Mouse (Mus musculus) frontal cortex, postnatal 10 days (tissue): ENCODE results near the gene Neu2.

Source experiments
- DNase-seq, 2 experiments: peaks; one replicate each; pipeline ENCODE4 v3.0.0; 2022; ENCODE audit warnings: low spot score in 2 of 2, mixed read lengths in 1 of 2

The Neu2 gene

DNA sequence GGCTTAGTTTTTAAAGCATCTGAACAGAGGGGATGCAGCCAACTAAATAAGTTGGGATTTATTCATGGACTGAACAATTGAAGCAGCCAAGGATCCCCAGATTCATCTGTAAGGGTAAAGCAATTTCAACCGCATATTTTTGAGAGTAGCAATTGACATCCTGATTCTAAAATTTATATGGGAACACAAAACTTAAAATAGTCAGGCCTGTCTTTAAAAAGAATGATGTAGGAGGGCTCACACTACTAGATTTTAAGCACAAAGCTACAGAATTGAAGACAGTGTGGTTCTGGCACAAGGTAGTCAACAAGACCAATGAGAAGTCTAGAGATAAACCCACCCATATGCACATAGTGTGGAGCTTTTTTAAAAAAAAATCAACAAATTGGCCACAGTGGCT lies 27.3 kb downstream of the Neu2 start:
- no peak for DNase-seq

DNA sequence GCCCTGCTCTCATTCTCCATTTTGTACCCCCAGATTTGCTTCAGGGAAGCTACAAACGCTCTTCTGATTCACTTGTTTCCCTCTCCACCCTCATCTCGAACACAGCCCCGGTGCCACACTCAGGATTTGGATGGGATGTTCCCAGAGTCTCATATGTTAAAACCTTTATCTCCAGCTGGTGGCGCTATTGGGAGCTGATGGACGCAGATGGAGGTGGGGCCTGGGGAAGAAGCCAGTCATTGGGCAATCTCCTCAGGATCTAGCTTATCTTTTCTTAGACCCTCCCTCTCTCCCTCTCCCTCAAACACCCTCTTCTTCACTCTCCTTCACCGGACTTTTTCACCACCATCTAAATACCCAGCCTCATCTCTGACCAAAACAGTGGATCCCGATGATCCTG lies 31.9 kb downstream of the Neu2 start:
- no peak for DNase-seq

DNA sequence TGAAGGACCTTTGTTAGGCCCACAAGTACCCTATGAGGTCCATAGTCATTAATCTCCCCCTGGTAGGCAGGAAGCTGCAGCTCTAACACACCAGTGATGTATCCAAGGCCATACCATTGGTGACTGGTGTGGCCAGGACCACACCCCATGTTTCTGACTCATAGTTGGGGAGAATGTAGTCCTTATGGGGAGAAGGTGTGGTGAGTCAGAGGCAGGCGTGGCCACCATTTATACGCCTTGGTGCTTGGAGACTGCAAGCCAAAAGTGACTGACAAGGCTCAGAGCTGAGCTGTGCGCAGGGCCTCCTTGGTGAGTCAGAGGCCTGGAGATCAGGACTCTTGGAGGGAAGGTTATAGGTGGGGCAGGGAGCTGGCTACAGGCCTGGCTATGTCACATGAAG lies 41.3 kb downstream of the Neu2 start:
- no peak for DNase-seq

DNA sequence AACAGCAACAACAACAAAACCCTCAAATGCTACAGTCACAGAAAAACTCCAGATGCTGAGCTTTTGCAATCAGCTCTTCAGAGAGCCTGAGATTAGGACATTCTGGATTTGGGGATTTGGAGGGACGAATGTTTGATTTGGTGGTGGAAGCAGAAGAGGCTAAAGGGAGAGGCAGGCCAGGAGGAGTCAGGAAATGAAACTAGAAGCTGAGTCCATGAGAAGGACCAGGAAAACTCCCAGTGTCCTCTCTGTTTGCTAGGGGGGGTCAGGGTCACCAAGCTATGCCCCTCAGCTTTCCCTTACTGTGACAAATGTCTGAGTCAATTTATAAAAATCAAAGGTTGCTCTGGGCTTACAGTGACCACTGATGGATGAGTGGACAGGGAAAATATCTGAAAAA lies 43.9 kb downstream of the Neu2 start:
- DNase-seq, result no peak

DNA sequence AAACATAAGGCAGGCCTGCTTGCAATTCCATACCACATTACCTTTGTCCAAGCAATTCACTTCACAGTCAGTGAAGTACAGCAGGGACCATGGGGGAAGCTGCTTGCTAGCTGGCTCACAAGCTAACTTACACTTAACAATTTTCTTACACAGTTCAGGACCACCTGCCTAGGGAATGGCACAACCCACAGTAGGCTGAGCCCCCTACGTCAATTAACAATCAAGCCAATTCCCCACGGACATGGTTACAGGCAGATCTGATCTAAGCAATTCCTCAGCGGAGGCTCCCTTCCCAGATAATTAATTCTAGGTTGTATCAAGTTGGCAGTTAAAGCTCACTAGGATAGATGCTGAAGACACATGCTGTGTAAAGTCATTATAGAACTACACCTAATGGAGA lies 53.3 kb downstream of the Neu2 start:
- no peak for DNase-seq

DNA sequence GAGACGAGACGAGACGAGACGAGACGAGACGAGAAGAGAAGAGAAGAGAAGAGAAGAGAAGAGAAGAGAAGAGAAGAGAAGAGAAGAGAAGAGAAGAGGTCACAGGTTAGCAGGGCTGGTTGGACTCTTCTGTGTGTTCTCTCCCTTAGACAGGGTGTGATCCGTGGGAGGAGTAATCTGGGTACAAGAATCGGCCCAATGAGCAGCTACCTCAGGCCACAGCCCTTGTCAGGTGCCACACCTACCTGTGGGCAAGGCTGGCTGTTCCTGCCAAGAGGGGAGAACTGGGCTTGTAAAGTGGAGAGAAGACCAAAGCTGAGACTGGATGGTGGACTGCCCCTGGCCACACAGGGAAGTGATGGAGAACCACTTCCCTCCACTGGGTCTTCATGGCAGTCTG lies 56.1 kb downstream of the Neu2 start:
- no peak for DNase-seq

DNA sequence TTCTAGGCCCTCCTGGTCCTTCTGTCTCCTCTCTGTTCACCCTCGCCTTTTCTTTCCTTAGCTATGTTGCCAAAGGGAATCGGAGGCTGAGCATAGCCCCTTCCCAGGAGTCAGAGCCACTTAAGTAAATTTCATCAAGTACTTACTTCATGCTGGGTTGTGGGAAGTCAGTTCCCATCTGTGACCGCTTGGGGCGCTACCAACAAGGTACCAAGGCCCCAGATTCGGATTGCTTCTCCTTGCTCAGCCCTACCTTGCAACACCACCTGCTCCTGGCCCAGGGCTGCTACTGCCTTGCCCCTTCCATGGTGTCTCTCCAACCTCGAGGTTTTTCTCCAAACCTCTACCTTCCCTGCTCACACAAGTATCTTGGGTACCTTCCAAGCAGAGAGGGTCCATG lies 58.7 kb downstream of the Neu2 start:
- no peak for DNase-seq

DNA sequence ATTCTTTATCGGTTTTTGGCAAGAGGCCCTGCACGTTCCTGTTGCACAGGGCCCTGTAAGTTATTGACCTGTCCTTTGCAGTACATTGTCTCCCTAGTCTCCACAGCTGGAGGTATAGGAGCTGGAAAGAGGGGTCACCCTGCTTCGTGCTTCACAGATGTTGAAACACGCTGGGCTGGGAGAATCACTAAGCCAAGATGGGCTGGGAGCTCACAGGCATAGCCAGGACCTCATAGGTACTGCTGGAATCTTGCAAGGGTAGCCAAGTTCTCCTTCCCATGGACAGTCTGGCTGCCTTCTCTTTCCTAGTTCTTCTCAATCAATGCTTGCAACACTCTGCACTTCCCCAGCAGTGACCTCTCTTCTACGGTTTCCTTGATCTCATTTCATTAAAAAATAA lies 63.6 kb downstream of the Neu2 start:
- no peak for DNase-seq

DNA sequence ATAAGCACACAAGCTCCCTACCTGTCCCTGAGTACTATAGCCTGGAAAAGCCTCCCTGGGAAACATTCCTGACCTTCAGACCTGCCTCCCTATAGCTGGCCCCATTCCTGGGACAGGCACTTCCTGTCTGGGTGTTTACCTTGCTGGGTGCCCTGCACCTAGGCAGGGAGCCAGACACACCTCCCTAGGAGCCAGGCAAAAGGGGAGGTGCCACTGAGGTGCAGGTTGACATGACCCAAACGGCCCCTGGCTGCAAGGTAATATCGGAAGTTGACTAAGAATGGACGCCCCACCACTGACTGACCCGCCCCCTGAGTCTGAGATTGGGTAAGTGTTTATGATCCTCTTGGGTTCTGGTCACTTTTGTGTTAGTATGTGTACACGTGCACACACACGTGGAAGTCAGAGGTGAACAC lies 64.1 kb downstream of the Neu2 start, which contains the start of gene Ngef:
Gene Ngef, minus strand, starts transcription at position 71 of the 416 bp plus-strand sequence.
- no peak for DNase-seq

DNA sequence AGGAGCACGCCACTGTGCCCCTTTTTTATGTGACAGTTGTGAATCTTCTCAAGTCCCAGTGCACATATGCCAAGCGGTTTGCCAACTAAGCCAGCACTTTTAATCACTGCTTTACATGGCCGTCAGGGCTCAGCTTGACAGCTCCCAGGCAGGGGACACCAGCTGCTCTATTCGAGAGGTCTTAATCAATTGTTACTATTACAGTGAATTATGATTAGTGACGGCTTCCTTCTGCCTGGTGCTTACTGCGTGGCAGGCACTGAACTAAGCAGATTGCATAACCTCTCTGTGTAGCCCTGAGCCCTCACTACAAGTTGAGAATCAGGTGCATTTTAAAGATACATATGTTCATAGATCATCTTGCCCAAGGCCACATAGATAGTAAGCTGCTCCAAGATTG lies 64.7 kb downstream of the Neu2 start:
- DNase-seq, result no peak

DNA sequence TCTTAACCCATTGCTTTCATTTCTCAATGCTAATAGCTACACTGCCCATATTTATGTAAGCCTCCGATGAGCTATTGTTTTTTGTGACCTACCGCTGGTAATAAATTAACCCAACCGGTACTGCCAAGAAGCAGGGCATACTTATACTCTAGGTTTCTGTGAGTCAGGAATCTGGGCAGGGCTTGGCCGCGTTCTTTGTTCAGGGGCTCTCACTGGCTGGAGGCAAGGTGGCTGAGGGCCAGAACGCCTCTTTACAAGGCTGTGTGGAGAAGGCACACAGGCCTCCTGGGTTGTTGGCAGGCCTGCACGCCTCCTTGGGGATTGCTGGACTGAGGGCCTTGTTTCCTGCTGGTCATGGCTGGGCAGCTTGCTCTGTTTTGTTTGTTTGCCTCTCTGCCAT lies 65.1 kb downstream of the Neu2 start:
- peak in 1 of 2 experiments; percentile 19 for DNase-seq

DNA sequence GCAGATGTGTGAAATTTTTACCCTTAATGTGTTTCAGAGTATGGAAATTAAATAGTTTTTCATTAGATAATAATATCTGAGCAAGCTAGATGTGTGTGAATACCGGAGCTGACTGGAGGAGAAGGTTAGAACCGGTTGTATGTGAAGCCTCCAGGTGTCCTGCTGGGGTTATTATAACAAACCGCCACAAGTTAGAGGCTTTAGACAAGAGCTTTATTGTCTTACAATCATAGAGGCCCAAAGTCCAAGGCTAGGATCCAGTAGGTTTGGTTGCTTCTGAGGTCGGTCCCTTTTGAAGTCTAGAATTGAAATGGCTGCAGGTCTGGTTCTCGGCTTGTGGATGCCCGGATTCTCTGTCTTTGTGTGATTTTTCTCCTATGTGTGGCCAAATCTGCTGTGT lies 69.3 kb downstream of the Neu2 start:
- no peak for DNase-seq

DNA sequence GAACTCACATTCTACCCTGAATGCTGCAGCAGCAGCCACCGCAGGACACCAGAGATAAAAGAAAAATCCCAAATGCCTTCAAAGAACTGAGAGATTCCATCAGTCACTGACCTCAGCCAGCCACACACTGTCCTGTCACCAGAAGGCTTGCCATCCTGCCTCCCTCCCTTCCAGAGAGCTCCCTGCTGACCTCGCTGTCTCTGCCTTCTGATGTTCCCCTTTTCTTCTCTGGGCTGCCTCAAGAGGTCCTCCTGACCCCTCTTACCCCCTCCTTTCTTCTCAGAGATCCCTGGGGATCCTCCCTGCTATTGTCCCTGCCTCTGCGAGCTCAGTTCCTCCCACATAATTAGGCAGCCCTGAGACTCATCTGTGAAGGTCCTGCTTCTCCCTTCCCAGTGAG lies 71.1 kb downstream of the Neu2 start:
- no peak for DNase-seq

DNA sequence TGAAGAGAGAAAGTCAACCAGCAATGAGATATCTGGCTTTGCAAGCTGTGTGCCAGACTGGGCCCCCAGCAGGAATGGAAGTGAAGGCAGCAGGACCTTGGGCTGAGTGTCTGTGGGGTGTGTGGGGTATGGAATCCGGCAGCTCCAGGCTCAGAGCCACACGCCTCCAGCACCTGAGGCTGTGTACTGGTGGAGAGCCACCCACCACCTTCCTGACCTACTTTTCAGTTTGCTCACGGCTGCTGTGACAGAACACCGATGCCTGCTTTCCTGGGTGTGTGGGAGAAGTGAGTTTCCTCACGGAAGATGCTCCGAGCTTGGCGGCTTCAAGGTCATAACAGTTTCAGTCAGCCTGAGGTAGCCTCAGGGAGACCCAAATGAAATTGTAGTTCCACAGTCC lies 79.5 kb downstream of the Neu2 start:
- DNase-seq, result no peak

DNA sequence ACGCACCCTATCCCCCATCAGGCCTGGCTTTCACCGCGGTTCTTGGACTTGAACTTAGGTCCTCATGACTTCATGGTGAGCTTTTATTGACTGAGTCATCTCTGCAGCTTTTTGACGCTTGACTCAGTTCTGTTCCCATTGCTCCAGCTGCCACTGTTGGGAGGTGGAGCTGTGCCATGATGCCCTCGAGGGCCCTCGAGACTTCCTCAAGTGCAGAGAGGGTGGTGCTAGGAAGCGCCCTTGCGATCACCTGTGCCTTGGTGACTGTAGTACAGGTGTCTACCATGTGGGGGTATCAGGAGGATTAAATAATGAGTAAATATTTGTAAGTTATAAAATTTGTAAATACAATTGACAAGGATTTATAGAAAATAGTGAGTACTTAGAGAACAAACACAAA lies 80.3 kb downstream of the Neu2 start:
- no peak for DNase-seq

DNA sequence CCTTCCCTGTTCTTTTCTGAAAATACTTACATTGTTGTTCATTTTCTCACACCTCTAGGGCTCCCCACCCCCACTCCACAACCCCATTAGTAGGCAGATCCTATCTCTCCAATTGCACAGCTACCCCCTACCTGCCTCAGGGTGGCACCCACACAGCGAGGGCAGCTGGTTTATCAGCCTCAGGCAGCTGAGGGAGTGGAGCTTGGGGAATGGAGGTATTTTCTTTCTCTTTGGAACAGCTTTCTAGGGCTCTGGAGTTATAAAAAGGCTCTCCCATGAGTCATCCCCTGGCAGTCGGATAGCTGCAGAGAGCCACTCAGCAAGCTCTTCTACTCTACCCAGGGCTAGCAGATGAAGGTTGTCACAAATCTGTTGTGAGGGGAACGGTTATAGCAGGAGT lies 84.6 kb downstream of the Neu2 start:
- no peak for DNase-seq

DNA sequence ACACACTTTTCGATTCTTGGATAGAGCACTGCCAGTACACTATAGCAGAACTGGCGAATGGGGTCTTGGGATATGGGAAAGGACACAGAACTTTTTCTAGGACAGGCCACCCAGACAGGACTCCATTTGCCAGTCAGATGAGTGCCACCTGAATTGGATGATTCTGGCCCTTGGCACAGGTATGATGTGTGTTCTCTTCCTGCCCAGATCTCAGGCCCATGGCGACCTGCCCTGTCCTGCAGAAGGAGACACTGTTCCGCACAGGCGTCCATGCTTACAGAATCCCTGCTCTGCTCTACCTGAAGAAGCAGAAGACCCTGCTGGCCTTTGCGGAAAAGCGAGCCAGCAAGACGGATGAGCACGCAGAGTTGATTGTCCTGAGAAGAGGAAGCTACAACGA lies 85.0 kb downstream of the Neu2 start:
- no peak for DNase-seq

DNA sequence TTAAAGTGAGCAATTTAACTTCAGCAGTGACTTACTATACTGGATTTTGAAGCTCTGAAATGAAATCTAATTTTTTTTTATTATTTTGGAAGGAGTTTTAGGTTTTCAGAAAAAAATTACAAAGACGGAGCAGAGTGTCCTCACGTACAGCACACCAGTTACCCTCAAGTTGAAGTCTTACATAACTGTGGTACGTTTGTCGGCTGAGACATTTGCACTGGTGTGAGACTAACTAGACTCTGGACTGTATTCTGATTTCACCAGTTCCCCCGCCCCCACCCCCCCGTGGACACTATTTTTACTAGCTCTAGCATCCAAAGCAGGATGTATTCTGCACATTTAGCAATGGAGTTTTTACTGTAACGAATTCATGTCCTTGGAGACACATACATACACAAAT lies 90.8 kb downstream of the Neu2 start:
- no peak for DNase-seq

DNA sequence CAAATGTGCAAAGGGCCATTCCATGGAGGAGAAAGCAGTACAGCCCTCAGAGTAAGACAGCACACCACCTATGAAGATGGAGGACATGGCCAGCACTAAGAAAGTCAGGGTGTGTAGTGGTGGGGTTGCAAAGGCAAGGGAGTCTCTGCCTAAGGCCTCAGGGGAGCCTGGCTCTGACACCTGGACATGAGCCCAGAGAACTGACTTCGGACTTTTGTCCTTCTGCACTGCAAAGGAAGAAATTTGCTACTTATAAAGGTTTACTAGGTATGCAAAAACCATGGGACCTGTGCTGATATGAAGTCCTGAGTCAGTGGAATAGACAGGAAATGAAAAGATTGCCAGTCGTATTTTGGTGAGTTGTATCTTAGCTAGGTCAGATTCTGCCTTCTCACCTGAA lies 92.1 kb downstream of the Neu2 start:
- no peak for DNase-seq

DNA sequence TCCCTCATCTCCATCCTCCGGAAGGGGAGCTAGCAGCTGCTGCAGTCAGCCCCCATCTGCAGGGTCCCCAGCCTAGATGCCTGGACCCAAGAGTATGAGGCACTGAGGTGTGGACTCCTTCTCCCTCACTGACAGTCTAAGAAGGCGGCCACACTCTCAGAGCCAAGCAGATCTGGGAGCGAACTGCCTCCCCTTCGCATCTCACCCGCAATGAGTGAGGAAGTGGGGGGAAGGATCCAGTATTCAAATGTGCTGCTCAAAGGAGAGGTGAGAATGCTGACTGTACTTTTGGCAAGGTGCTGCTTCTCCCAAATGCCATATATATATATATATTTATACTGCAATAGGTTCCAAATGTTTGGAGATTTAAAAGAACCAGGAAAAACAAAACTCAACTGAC lies 93.7 kb downstream of the Neu2 start:
- DNase-seq, result no peak

DNA sequence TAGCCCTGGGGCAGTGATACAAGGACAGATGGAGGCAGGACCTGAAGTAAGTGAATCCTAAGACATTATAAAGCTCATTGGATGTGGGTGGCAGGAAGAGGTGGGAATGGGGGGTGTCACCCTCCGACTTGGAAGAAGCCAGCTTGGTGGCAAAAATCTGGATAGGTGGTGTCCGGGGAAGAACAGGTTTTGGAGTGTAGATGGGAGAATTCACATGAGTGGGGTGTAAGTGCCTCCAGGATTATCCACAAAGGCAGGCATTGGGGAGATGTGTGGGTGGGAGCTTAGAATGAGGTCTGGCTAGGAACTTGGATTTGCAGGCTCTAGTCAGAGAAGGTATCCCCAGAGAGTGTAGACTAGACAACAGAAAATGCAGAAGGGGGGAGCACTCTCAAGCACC lies 95.6 kb downstream of the Neu2 start:
- DNase-seq, result no peak

DNA sequence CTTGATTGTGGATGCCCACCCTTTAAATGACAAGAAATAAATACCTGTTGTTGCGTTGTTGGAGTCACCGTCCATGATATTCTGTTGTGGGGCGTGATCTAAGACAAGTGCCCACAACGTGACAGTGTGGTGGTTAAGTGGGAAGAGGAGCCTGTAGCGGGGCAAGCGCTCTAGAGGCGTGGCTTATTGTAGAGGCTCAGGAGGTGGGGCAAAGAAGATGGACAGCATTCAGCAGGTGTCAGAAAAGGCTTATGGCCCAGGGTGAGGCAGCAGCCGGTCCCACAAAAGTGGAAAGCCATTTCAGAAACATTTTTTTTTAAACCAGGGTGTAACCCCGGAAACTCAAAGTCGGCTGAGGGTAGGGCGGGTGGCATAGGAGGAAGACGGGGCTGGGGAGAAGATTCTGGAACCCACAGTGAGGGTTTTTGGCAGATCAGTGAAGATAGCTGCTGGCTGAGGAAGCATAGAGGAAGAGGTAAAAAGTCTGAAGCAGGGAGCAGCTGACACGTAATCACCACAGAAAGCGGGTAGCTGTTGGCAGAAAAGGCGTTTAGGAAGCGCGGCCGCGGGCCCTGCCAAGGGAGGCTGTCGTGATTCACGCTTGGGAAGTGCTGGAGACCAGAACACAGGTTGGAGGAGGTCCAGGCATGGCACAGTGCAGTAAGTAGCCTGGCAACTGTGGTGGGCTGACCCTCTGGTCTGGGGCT lies 97.8 kb downstream of the Neu2 start:
- peak; percentile 63 to 72 for DNase-seq

DNA sequence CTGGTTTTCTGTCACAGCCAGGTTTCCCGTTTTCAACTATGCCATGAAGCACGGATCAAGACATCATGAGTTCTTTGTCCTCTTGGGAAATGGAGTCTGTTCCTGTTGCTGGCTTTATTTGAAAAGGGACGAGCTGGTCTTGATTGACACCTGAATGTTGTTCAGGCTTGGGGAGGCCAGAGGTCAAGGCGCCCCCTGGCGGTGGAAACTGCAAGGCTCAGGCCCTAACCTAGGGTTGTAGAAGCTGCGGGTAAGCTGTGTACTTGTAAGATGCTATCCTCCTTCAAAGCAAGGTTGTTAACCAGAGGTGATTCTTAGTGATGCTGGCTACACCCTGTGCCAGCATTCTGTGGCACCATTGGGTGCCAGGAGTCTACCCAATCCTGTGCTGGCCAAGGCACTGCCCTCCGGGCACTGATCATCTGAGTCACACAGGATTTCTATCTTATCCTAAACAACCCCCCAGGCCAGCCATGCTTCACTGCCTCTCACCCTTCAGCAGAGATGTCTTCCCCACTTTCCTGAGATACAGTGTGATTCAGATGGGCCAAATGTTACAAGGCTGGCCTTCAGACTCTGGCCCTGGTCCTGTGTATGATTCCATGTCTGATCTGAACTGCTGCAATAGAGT lies 98.8 kb downstream of the Neu2 start:
- no peak for DNase-seq
